Mouse (Mus musculus): Measurements from ENCODE around the gene Calca.
"Not testable (repeated sequence)": the region's sequence is repeated elsewhere in the genome, so short reads cannot be mapped to it uniquely, and the experiment has no call there.

Gene Calca

GRCm38 (mm10) chr7:114636102-114636501 is at the start of gene Calca:
Gene Calca (minus strand): TSS chr7:114636357.
- peak; percentile 66 for DNase-seq

GRCm38 (mm10) chr7:114672697-114673096 is 36.5 kb upstream of the Calca start:
- peak; percentile 29 for DNase-seq

GRCm38 (mm10) chr7:114671405-114671804 is 35.2 kb upstream of the Calca start:
- no peak for DNase-seq

DNA sequence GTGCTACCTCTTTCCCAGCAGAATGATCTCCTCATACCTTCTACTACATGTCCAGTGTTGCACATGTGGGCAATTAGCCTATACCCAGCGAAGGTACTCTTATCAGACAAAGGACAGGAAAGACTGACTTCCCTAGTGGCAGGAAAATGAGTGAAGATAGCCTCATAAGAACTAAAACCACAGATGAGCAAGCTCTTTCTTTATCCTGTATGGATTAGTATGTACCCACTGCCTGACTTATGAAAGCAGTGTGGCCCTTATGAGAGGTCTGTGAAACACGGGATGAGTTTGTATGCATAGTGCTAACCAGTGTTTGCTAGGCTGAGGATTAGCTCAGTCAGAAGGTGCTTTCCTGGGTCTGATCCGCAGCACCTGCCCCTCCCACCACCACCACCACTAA is 13.6 kb upstream of the Calca start:
- DNase-seq: no peak

DNA sequence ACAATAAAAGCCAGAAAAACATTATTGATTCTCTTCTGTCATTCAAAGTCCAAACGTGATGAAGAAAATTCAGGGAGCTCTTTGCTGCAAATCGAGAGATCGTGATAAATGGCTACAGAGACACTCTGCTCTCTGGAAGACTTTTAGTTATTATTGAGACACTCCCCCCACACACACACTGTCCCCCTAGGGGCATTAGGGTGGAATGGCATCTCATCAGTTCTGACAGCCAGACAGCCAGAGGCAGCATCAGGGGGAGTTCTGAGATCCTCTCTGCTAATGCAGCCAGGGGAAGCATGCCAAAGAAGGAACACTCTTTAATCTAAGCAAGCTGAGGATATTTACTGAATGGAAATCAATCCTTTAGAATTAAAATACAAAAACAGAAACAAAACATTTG is 12.6 kb upstream of the Calca start:
- peak; percentile 22 for DNase-seq

DNA sequence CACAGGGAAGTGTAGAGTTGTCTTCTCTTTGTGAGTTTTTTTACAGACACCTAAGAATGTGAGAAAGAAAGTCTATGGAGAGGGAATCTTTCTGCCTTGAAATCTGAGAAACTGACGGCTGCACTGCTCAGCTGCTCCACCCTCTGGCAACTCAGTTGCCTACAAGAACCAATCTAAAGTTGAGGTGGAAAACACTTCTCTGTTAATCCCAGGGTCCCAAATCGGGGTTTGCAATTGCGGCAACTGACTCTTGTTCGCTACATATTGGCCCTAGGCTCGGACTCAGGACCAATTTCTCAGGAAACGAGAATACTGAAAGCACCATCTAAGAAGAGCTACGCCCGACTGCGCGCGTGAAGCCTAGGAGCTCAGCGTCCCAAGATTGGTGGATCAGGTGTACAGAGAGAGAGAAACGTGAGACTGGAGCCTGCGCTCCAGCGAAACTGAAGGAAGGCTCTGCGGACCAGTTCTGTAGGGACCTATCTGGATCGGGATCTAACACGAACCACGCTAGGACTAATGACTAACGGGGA is 522 bp downstream of the Calca start:
- DNase-seq: peak; percentile 73

- no peak for DNase-seq
Measured at GRCm38 (mm10) chr7:114634386-114634785, 1.8 kb downstream of the Calca start.

DNA sequence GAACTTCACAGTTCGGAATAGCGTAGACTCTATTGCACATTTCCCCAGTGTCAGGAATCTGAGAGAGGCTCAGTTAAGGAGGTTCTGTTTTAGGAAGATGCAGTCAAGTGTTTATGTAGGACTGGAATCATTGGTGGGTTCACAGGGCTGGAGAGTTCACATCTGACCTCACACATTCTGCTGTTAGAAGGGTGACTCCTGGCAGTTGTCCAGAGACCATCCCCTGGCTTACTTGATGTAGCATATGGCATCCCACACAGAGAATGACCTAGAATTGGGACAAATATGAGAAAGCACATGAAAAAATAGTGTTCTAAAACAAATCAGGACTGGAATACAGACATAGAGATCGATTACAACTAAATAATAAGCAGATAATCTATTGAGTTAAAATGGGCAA is 10.2 kb downstream of the Calca start:
- DNase-seq: no peak

DNA sequence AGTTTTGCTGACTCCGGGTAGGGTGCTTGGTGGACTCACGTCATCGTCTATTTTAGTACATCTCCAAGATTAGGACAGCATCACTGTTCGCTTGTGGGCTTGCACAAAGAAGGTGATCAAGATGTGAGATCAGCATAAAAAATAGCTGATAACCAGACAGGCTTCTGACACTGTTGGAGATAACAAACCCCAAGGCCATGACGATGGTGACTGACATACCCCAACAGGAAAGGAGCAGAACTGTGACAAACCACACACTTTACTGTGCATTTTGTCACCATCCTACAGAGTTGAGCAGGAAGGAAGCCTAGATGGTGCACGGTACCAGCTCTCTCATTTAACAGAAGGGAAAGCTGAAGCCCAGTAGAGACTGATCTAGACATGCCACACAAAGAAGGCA is 19.4 kb downstream of the Calca start:
- DNase-seq: no peak

- not testable (repeated sequence) for DNase-seq
Measured at GRCm38 (mm10) chr7:114594391-114594790, 41.8 kb downstream of the Calca start.

- DNase-seq: no peak
Measured at GRCm38 (mm10) chr7:114582441-114582840, 53.7 kb downstream of the Calca start.

Data from embryo, embryonic 11 days (tissue).